Mouse (Mus musculus): ENCODE results near the gene Otud7a. TPM values are rescaled to one million over a fixed set of nuclear protein-coding genes. Genes with fewer than 3 reads are reported as not detected.

Gene Otud7a
- polyA plus RNA-seq, 1 experiment from 2014 or later = not detected

DNA sequence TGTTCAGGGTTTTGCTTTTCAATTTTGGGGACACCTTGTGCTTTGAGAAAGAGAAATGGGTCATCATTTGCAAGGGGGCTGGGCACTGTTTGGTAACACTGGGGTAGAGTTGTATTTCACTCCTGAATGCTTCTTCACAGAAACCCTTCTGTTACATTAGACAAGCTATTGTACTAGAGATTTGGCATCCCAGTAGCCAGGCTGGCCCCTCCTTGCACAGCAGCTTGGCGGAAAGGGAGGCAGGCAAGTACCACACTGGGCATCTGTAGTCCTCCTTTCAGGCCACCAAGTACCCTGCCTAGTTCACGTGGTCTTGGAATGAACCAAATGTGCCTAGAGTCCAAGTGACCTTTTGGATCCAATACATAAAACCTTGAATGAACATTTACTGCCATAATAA is 18.1 kb downstream of the Otud7a start:
- H3K9ac ChIP-seq (replicated peaks) = no peak overlapping the region
- H3K4me2 ChIP-seq (ENCODE audit: low read depth, low read length) = no peak overlapping the region
- TF ChIP-seq EP300 (IDR thresholded peaks at IDR 0.05; ENCODE audit: low read depth) (no peak), CTCF (IDR thresholded peaks at IDR 0.05; ENCODE audit: low read depth) (no peak)
- H3K4me3 ChIP-seq (ENCODE audit: low read depth, low read length) = no peak overlapping the region
- H3K36me3 ChIP-seq (replicated peaks; ENCODE audit: insufficient read depth, low read length) = no peaks in the 10 kb centered on the region
- ATAC-seq (no peak), DNase-seq (no peak)
- H3K27ac ChIP-seq (ENCODE audit: low read depth) = no peak overlapping the region
- WGBS (ENCODE audit: insufficient replicate concordance) = 75% methylated on average over 2 of the region's 2 CpGs
- no peaks in the 10 kb centered on the region for H3K9me3 ChIP-seq (ENCODE audit: low read length)
- no peaks in the 10 kb centered on the region for H3K4me1 ChIP-seq (ENCODE audit: insufficient read depth)
- no peaks in the 10 kb centered on the region for H3K27me3 ChIP-seq (ENCODE audit: insufficient read depth, low read length)

DNA sequence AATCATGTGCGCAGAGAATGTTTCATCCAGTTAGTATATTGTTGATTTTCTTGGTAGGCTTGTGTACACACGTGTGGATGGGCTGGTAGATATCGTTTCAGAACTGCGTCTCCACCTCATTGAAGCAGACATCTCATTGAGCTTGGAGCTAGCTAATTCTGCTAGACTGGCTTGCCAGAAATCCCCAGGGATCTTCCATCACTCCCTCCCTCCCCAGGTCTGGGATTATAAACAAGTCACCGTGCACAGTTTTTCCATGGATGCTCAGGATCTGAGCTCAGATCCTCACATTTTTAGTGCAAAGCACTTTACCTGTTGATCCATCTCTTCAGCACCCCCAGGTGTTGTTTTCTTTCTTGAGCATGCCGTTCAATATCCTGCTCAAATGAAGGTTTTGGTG is 22.2 kb downstream of the Otud7a start:
- Histone ChIP-seq H3K27ac (ENCODE audit: low read depth) (no peak overlapping the region), H3K4me2 (ENCODE audit: low read depth, low read length) (no peak overlapping the region), H3K36me3 (replicated peaks; ENCODE audit: insufficient read depth, low read length) (no peaks in the 10 kb centered on the region), H3K4me1 (ENCODE audit: insufficient read depth) (no peaks in the 10 kb centered on the region), H3K27me3 (ENCODE audit: insufficient read depth, low read length) (no peaks in the 10 kb centered on the region), H3K9ac (replicated peaks) (no peak overlapping the region), H3K9me3 (ENCODE audit: low read length) (no peaks in the 10 kb centered on the region), H3K4me3 (ENCODE audit: low read depth, low read length) (no peak overlapping the region)
- ATAC-seq (no peak), DNase-seq (no peak)
- TF ChIP-seq CTCF (IDR thresholded peaks at IDR 0.05; ENCODE audit: low read depth) = no peak
- no peak for TF ChIP-seq EP300 (IDR thresholded peaks at IDR 0.05; ENCODE audit: low read depth)
- 84% methylated on average over 6 of the region's 6 CpGs for WGBS (ENCODE audit: insufficient replicate concordance)

DNA sequence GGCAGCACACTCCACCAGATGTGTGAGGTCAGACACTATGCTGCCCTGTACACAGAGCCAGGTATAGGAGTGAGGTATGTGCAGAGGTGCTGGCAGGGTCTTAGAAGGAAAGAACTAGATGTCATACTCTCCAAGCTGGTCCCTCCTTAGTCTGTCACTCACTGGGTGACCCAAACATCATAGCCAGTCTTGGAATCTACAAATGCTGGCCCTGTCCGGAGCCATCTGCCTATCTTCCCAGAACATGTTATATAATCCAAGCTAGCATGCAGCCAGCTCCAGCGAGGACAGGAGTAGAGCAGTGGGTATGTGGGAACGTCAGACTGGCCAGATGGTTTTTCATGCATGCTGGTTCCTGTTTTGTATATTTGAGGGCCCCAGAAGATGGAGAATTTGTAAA is 23.7 kb downstream of the Otud7a start:
- H3K27me3 ChIP-seq (ENCODE audit: insufficient read depth, low read length) = no peaks in the 10 kb centered on the region
- ATAC-seq (no peak), DNase-seq (no peak)
- WGBS (ENCODE audit: insufficient replicate concordance) = 68% methylated on average over 3 of the region's 3 CpGs
- no peak for TF ChIP-seq CTCF (IDR thresholded peaks at IDR 0.05; ENCODE audit: low read depth)
- TF ChIP-seq EP300 (IDR thresholded peaks at IDR 0.05; ENCODE audit: low read depth) = no peak
- no peaks in the 10 kb centered on the region for H3K9me3 ChIP-seq (ENCODE audit: low read length)
- H3K4me2 ChIP-seq (ENCODE audit: low read depth, low read length) = no peak overlapping the region
- no peak overlapping the region for H3K4me3 ChIP-seq (ENCODE audit: low read depth, low read length)
- H3K4me1 ChIP-seq (ENCODE audit: insufficient read depth) = no peaks in the 10 kb centered on the region
- H3K36me3 ChIP-seq (replicated peaks; ENCODE audit: insufficient read depth, low read length) = no peaks in the 10 kb centered on the region
- no peak overlapping the region for H3K27ac ChIP-seq (ENCODE audit: low read depth)
- no peak overlapping the region for H3K9ac ChIP-seq (replicated peaks)

GRCm38 (mm10) chr7:63483091-63483490 is 38.5 kb downstream of the Otud7a start:
- 72% methylated on average over 2 of the region's 2 CpGs for WGBS (ENCODE audit: insufficient replicate concordance)
- no peak for ATAC-seq

DNA sequence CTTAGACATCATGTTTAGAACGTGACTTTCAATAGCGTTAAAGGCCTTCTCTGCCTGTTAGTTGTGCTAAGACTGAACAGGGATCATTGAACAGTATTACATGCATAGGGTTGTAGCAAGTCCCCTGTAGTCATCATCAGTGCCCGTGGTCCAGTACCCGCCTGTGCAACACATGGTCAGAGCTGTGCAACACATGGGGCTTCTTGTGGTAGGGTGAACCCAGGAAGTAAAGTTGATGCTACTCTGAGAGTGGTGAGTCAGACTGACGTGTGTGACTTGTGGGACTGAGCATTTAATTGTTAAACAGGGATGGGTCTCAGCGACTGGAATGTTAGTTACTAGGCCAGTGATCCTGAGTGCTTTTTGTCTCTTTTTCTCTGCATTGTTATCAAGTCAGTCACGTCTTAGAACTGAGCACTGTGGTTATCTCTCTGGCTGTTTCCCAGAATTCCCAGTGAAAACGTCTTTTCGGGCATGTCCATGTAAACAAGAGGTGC is 52.5 kb downstream of the Otud7a start:
- H3K4me2 ChIP-seq (ENCODE audit: low read depth, low read length) = no peak overlapping the region
- H3K9me3 ChIP-seq (ENCODE audit: low read length) = no peaks in the 10 kb centered on the region
- no peak overlapping the region for H3K4me3 ChIP-seq (ENCODE audit: low read depth, low read length)
- ATAC-seq = no peak
- H3K36me3 ChIP-seq (replicated peaks; ENCODE audit: insufficient read depth, low read length) = no peaks in the 10 kb centered on the region
- no peaks in the 10 kb centered on the region for H3K4me1 ChIP-seq (ENCODE audit: insufficient read depth)
- H3K27ac ChIP-seq (ENCODE audit: low read depth) = no peak overlapping the region
- 68% methylated on average over 9 of the region's 9 CpGs for WGBS (ENCODE audit: insufficient replicate concordance)
- TF ChIP-seq EP300 (IDR thresholded peaks at IDR 0.05; ENCODE audit: low read depth) (no peak), CTCF (IDR thresholded peaks at IDR 0.05; ENCODE audit: low read depth) (no peak)
- H3K27me3 ChIP-seq (ENCODE audit: insufficient read depth, low read length) = no peaks in the 10 kb centered on the region
- H3K9ac ChIP-seq (replicated peaks) = no peak overlapping the region
- DNase-seq = no peak

More at GRCm38 (mm10) chr7:63483091-63483490, 38.5 kb downstream of the Otud7a start:
- H3K4me3 ChIP-seq (ENCODE audit: low read depth, low read length) = no peak overlapping the region
- H3K4me2 ChIP-seq (ENCODE audit: low read depth, low read length) = no peak overlapping the region
- no peaks in the 10 kb centered on the region for H3K27me3 ChIP-seq (ENCODE audit: insufficient read depth, low read length)
- H3K36me3 ChIP-seq (replicated peaks; ENCODE audit: insufficient read depth, low read length) = no peaks in the 10 kb centered on the region
- H3K9ac ChIP-seq (replicated peaks) = no peak overlapping the region
- TF ChIP-seq EP300 (IDR thresholded peaks at IDR 0.05; ENCODE audit: low read depth) = no peak
- TF ChIP-seq CTCF (IDR thresholded peaks at IDR 0.05; ENCODE audit: low read depth) = no peak
- no peaks in the 10 kb centered on the region for H3K9me3 ChIP-seq (ENCODE audit: low read length)
- H3K27ac ChIP-seq (ENCODE audit: low read depth) = no peak overlapping the region
- DNase-seq = no peak
- H3K4me1 ChIP-seq (ENCODE audit: insufficient read depth) = no peaks in the 10 kb centered on the region

DNA sequence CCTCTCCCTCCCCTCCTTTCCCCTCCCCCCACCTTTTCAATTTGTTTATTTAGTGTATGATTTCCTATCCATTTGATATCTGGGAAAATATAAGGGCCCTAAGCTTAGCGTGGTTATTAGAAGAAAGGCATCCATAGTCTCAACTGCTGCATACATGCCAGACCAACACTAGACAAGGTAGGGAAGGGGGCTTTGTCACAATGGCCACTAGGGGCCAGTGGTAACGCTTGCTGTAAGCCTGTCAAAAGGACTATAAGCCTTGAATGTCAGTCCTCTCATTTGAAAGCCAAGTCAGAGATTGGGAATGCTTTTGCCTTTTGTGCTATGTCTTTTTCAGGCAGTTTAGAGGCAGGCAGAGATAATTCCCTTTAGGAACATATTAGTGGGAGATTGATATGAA is 59.7 kb downstream of the Otud7a start:
- H3K36me3 ChIP-seq (replicated peaks; ENCODE audit: insufficient read depth, low read length) = no peaks in the 10 kb centered on the region
- H3K27ac ChIP-seq (ENCODE audit: low read depth) = no peak overlapping the region
- H3K9me3 ChIP-seq (ENCODE audit: low read length) = no peaks in the 10 kb centered on the region
- DNase-seq (no peak), ATAC-seq (no peak)
- H3K4me2 ChIP-seq (ENCODE audit: low read depth, low read length) = no peak overlapping the region
- 20% methylated on average over 2 of the region's 2 CpGs for WGBS (ENCODE audit: insufficient replicate concordance)
- H3K4me3 ChIP-seq (ENCODE audit: low read depth, low read length) = no peak overlapping the region
- no peaks in the 10 kb centered on the region for H3K27me3 ChIP-seq (ENCODE audit: insufficient read depth, low read length)
- no peak overlapping the region for H3K9ac ChIP-seq (replicated peaks)
- TF ChIP-seq EP300 (IDR thresholded peaks at IDR 0.05; ENCODE audit: low read depth) (no peak), CTCF (IDR thresholded peaks at IDR 0.05; ENCODE audit: low read depth) (0 out of 2 replicates have a peak, but pooled peaks have one; percentile 25)
- H3K4me1 ChIP-seq (ENCODE audit: insufficient read depth) = no peaks in the 10 kb centered on the region

GRCm38 (mm10) chr7:63508079-63508478 is 63.5 kb downstream of the Otud7a start:
- ATAC-seq (no peak), DNase-seq (no peak)
- Histone ChIP-seq H3K4me1 (ENCODE audit: insufficient read depth) (no peaks in the 10 kb centered on the region), H3K4me3 (ENCODE audit: low read depth, low read length) (no peak overlapping the region), H3K27ac (ENCODE audit: low read depth) (no peak overlapping the region), H3K9ac (replicated peaks) (no peak overlapping the region), H3K4me2 (ENCODE audit: low read depth, low read length) (no peak overlapping the region), H3K27me3 (ENCODE audit: insufficient read depth, low read length) (no peaks in the 10 kb centered on the region), H3K9me3 (ENCODE audit: low read length) (no peaks in the 10 kb centered on the region), H3K36me3 (replicated peaks; ENCODE audit: insufficient read depth, low read length) (no peaks in the 10 kb centered on the region)
- TF ChIP-seq CTCF (IDR thresholded peaks at IDR 0.05; ENCODE audit: low read depth) (no peak), EP300 (IDR thresholded peaks at IDR 0.05; ENCODE audit: low read depth) (no peak)
- 84% methylated on average over 2 of the region's 2 CpGs for WGBS (ENCODE audit: insufficient replicate concordance)

Data from liver, postnatal 0 days (tissue).